Mouse (Mus musculus): ENCODE data around the gene Ccr4. TPM values are rescaled to one million over a fixed set of nuclear protein-coding genes. Genes with fewer than 3 reads are reported as not detected.
"Not testable (repeated sequence)": the region's sequence is repeated elsewhere in the genome, so short reads cannot be mapped to it uniquely, and the experiment has no call there.

Ccr4 gene
- polyA plus RNA-seq, 1 experiment from 2014 or later: not detected

- Histone ChIP-seq H3K36me3 (no peaks in the 10 kb centered on the region), H3K9ac (no peak overlapping the region), H3K4me2 (no peak overlapping the region), H3K4me3 (no peak overlapping the region), H3K4me1 (replicated peaks) (peaks cover 25% of the 10 kb centered on the region), H3K27ac (replicated peaks) (no peak overlapping the region), H3K9me3 (no peaks in the 10 kb centered on the region), H3K27me3 (no peaks in the 10 kb centered on the region)
- no peak for ATAC-seq (ENCODE audit: low read depth)
- WGBS: 81% methylated on average over 9 of the region's 9 CpGs
These were observed 30.2 kb upstream of the Ccr4 start for GRCm38 (mm10) chr9:114534747-114535517.

- no peak for ATAC-seq (ENCODE audit: low read depth)
- Histone ChIP-seq H3K9me3 (no peaks in the 10 kb centered on the region), H3K27me3 (no peaks in the 10 kb centered on the region), H3K4me3 (no peak overlapping the region), H3K4me1 (replicated peaks) (peaks cover 21% of the 10 kb centered on the region), H3K4me2 (no peak overlapping the region), H3K27ac (replicated peaks) (no peak overlapping the region), H3K9ac (no peak overlapping the region), H3K36me3 (no peaks in the 10 kb centered on the region)
- WGBS: 80% methylated on average over 4 of the region's 4 CpGs
These were observed 29.1 kb upstream of the Ccr4 start for GRCm38 (mm10) chr9:114533848-114534247.

- WGBS: 16% methylated on average over 11 of the region's 11 CpGs
- no peak for ATAC-seq (ENCODE audit: low read depth)
- peaks cover 30% of the 10 kb centered on the region for H3K4me1 ChIP-seq (replicated peaks)
- H3K27ac ChIP-seq (replicated peaks): no peak overlapping the region
- no peaks in the 10 kb centered on the region for H3K36me3 ChIP-seq
- H3K4me3 ChIP-seq: no peak overlapping the region
- no peak overlapping the region for H3K4me2 ChIP-seq
- no peak overlapping the region for H3K9ac ChIP-seq
- no peaks in the 10 kb centered on the region for H3K9me3 ChIP-seq
- no peaks in the 10 kb centered on the region for H3K27me3 ChIP-seq
These were observed 26.6 kb upstream of the Ccr4 start for GRCm38 (mm10) chr9:114531276-114531675.

GRCm38 (mm10) chr9:114528680-114529048 is 23.9 kb upstream of the Ccr4 start:
- no peaks in the 10 kb centered on the region for H3K36me3 ChIP-seq
- H3K27ac ChIP-seq (replicated peaks): no peak overlapping the region
- 52% methylated on average over 9 of the region's 9 CpGs for WGBS
- no peaks in the 10 kb centered on the region for H3K9me3 ChIP-seq
- no peak overlapping the region for H3K9ac ChIP-seq
- no peaks in the 10 kb centered on the region for H3K27me3 ChIP-seq
- no peak overlapping the region for H3K4me2 ChIP-seq
- no peak for ATAC-seq (ENCODE audit: low read depth)
- H3K4me1 ChIP-seq (replicated peaks): peaks cover 39% of the 10 kb centered on the region
- no peak overlapping the region for H3K4me3 ChIP-seq

- 0 out of 2 replicates have a peak, but pooled peaks have one; percentile 30 for ATAC-seq (ENCODE audit: low read depth)
- H3K4me1 ChIP-seq (replicated peaks): peaks cover 39% of the 10 kb centered on the region
- no peaks in the 10 kb centered on the region for H3K36me3 ChIP-seq
- no peak overlapping the region for H3K4me3 ChIP-seq
- WGBS: 11% methylated on average over 17 of the region's 17 CpGs
- no peaks in the 10 kb centered on the region for H3K27me3 ChIP-seq
- H3K9me3 ChIP-seq: no peaks in the 10 kb centered on the region
- H3K9ac ChIP-seq: no peak overlapping the region
- no peak overlapping the region for H3K4me2 ChIP-seq
- H3K27ac ChIP-seq (replicated peaks): no peak overlapping the region
These were observed 23.4 kb upstream of the Ccr4 start for GRCm38 (mm10) chr9:114527992-114528679.

GRCm38 (mm10) chr9:114527085-114527484 is 22.4 kb upstream of the Ccr4 start:
- peak overlapping the region; percentile 40 for H3K4me2 ChIP-seq
- ATAC-seq (ENCODE audit: low read depth): peak; percentile 42

GRCm38 (mm10) chr9:114526581-114526980 is 21.9 kb upstream of the Ccr4 start:
- H3K4me3 ChIP-seq: 0 out of 2 replicates have a peak overlapping the region, but pooled peaks have one; percentile 6
- no peaks in the 10 kb centered on the region for H3K9me3 ChIP-seq
- H3K27ac ChIP-seq (replicated peaks): no peak overlapping the region; the same call in 1 of the 2 replicates
- H3K9ac ChIP-seq: no peak overlapping the region
- peaks cover 39% of the 10 kb centered on the region for H3K4me1 ChIP-seq (replicated peaks)
- peak overlapping the region; percentile 40 for H3K4me2 ChIP-seq
- H3K27me3 ChIP-seq: no peaks in the 10 kb centered on the region
- 3% methylated on average over 8 of the region's 8 CpGs for WGBS
- ATAC-seq (ENCODE audit: low read depth): no peak
- H3K36me3 ChIP-seq: no peaks in the 10 kb centered on the region

More at GRCm38 (mm10) chr9:114527085-114527484, 22.4 kb upstream of the Ccr4 start:
- WGBS: 2% methylated on average over 16 of the region's 16 CpGs
- Histone ChIP-seq H3K27ac (replicated peaks) (no peak overlapping the region; the same call in 1 of the 2 replicates), H3K4me3 (peak overlapping the region; percentile 6; the same call in 1 of the 2 replicates), H3K27me3 (no peaks in the 10 kb centered on the region), H3K9me3 (no peaks in the 10 kb centered on the region), H3K9ac (no peak overlapping the region), H3K36me3 (no peaks in the 10 kb centered on the region), H3K4me1 (replicated peaks) (peaks cover 39% of the 10 kb centered on the region)

- Histone ChIP-seq H3K9me3 (no peaks in the 10 kb centered on the region), H3K27ac (replicated peaks) (0 out of 2 replicates have a peak overlapping the region, but pooled peaks have one; percentile 15), H3K4me3 (no peak overlapping the region), H3K27me3 (no peaks in the 10 kb centered on the region), H3K4me1 (replicated peaks) (peaks cover 33% of the 10 kb centered on the region), H3K9ac (no peak overlapping the region), H3K4me2 (peak overlapping the region; percentile 40), H3K36me3 (no peaks in the 10 kb centered on the region)
- 5% methylated on average over 8 of the region's 8 CpGs for WGBS
- peak; percentile 33; the same call in 1 of the 2 replicates for ATAC-seq (ENCODE audit: low read depth)
These were observed 21.2 kb upstream of the Ccr4 start for GRCm38 (mm10) chr9:114525891-114526290.

- Histone ChIP-seq H3K4me3 (no peak overlapping the region), H3K9ac (no peak overlapping the region), H3K27ac (replicated peaks) (no peak overlapping the region), H3K27me3 (no peaks in the 10 kb centered on the region), H3K36me3 (no peaks in the 10 kb centered on the region), H3K4me1 (replicated peaks) (peaks cover 27% of the 10 kb centered on the region), H3K9me3 (no peaks in the 10 kb centered on the region), H3K4me2 (no peak overlapping the region)
- ATAC-seq (ENCODE audit: low read depth): no peak
- WGBS: 94% methylated on average over 13 of the region's 15 CpGs
These were observed 20.4 kb upstream of the Ccr4 start for GRCm38 (mm10) chr9:114525073-114525633.

- Histone ChIP-seq H3K9ac (no peak overlapping the region), H3K4me1 (replicated peaks) (peaks cover 20% of the 10 kb centered on the region), H3K9me3 (no peaks in the 10 kb centered on the region), H3K27me3 (no peaks in the 10 kb centered on the region), H3K27ac (replicated peaks) (no peak overlapping the region), H3K4me2 (no peak overlapping the region), H3K4me3 (no peak overlapping the region), H3K36me3 (no peaks in the 10 kb centered on the region)
- ATAC-seq (ENCODE audit: low read depth): no peak
- 91% methylated on average over 9 of the region's 9 CpGs for WGBS
These were observed 17.8 kb upstream of the Ccr4 start for GRCm38 (mm10) chr9:114522501-114522900.

GRCm38 (mm10) chr9:114522041-114522440 is 17.3 kb upstream of the Ccr4 start:
- no peaks in the 10 kb centered on the region for H3K9me3 ChIP-seq
- H3K27ac ChIP-seq (replicated peaks): no peak overlapping the region
- H3K9ac ChIP-seq: no peak overlapping the region
- peaks cover 16% of the 10 kb centered on the region for H3K4me1 ChIP-seq (replicated peaks)
- no peak overlapping the region for H3K4me2 ChIP-seq
- no peaks in the 10 kb centered on the region for H3K27me3 ChIP-seq
- no peaks in the 10 kb centered on the region for H3K36me3 ChIP-seq
- WGBS: 63% methylated on average over 5 of the region's 5 CpGs
- H3K4me3 ChIP-seq: no peak overlapping the region
- no peak for ATAC-seq (ENCODE audit: low read depth)

- H3K4me3 ChIP-seq; H3K36me3 ChIP-seq; H3K4me2 ChIP-seq; ATAC-seq (ENCODE audit: low read depth); H3K4me1 ChIP-seq (replicated peaks); H3K27me3 ChIP-seq; H3K27ac ChIP-seq (replicated peaks); H3K9ac ChIP-seq; H3K9me3 ChIP-seq: not testable (repeated sequence)
- WGBS: 78% methylated on average over 4 of the region's 4 CpGs
These were observed 15.8 kb upstream of the Ccr4 start for GRCm38 (mm10) chr9:114520529-114520928.

Data from neural tube, embryonic 13.5 days (tissue).